Mouse (Mus musculus) hindbrain, embryonic 13.5 days (tissue): ENCODE measurements around the gene Gm5485. TPM values are rescaled to one million over a fixed set of nuclear protein-coding genes. Genes with fewer than 3 reads are reported as not detected.

ENCODE experiments used
- ATAC-seq: fragments of 200-750 bp; cut with Nextera tagmentation; 2 replicates; pipeline ENCODE4 v1.8.0; 2017; ENCODE audit warnings: moderate TSS enrichment; ENCODE audit not compliant: low FRiP score
- H3K27ac ChIP-seq: fragments of 300-500 bp; sonication (generic); 2 replicates; pipeline ENCODE4 v1.5.1; 2015; ENCODE audit warnings: inconsistent platforms, mild to moderate bottlenecking, moderate library complexity
- H3K27me3 ChIP-seq: fragments of 300-500 bp; sonication (generic); 2 replicates; pipeline ENCODE4 v1.6.1; 2015; ENCODE audit warnings: mild to moderate bottlenecking, inconsistent platforms
- H3K36me3 ChIP-seq: fragments of 300-500 bp; sonication (generic); 2 replicates; pipeline ENCODE4 v1.6.1; 2015; ENCODE audit warnings: mild to moderate bottlenecking, inconsistent platforms
- H3K4me1 ChIP-seq: fragments of 300-500 bp; sonication (generic); replicated peaks from 2 replicates; pipeline ENCODE4 v1.6.1; 2015; ENCODE audit warnings: inconsistent platforms
- H3K4me2 ChIP-seq: fragments of 300-500 bp; sonication (generic); 2 replicates; pipeline ENCODE4 v1.6.1; 2015; ENCODE audit warnings: inconsistent platforms, mild to moderate bottlenecking, moderate library complexity
- H3K4me3 ChIP-seq: fragments of 300-500 bp; sonication (generic); 2 replicates; pipeline ENCODE4 v1.5.1; 2015; ENCODE audit warnings: mild to moderate bottlenecking, inconsistent platforms
- H3K9ac ChIP-seq: fragments of 300-500 bp; sonication (generic); 2 replicates; pipeline ENCODE4 v1.6.1; 2015; ENCODE audit warnings: mild to moderate bottlenecking, inconsistent platforms
- H3K9me3 ChIP-seq: fragments of 300-500 bp; sonication (generic); 2 replicates; pipeline ENCODE4 v1.6.1; 2016; ENCODE audit warnings: inconsistent platforms
- WGBS: fragments of 180-500 bp; shearing (Covaris S2); methylation state at CpG from one replicate; pipeline ENCODE4 v1.1.7; 2015; 5-methylcytosine and 5-hydroxymethylcytosine counted together
- polyA plus RNA-seq: library from polyadenylated mRNA; unstranded; fragments of >200 nt; fragmentation: Nextera tagmentation; extraction: Ambion mirVana; gene quantifications from 2 replicates; pipeline ENCODE4 v1.2.1, GENCODE M21; 2015

Gm5485 gene
- polyA plus RNA-seq, 1 experiment from 2014 or later: not detected

DNA sequence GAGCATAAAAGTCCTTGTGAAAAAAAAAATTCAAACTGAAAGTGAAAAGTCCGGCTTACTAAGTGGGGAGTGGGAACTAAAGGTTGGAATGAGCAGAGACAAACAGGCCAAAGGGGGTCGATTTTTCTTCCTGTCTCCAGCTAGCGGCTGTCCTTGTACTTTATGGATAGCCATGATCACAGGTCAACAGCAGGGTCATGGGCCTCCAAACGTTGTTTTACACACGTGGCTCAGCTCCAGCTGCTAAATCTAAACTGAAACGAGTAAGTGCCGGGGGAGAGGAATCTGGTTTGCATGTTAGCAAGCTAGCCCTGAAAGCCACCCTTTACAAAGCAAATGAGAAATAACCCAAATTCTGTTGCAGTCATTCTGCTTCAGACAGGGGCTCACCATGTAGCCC, 2.6 kb downstream of the Gm5485 start:
- WGBS: 66% methylated on average over 7 of the region's 7 CpGs
- H3K9me3 ChIP-seq: no peaks in the 10 kb centered on the region
- no peak overlapping the region for H3K9ac ChIP-seq
- no peak for ATAC-seq
- H3K36me3 ChIP-seq: no peaks in the 10 kb centered on the region
- no peaks in the 10 kb centered on the region for H3K27me3 ChIP-seq
- H3K4me3 ChIP-seq: no peak overlapping the region
- no peak overlapping the region for H3K27ac ChIP-seq
- H3K4me2 ChIP-seq: no peak overlapping the region
- H3K4me1 ChIP-seq: no peaks in the 10 kb centered on the region

DNA sequence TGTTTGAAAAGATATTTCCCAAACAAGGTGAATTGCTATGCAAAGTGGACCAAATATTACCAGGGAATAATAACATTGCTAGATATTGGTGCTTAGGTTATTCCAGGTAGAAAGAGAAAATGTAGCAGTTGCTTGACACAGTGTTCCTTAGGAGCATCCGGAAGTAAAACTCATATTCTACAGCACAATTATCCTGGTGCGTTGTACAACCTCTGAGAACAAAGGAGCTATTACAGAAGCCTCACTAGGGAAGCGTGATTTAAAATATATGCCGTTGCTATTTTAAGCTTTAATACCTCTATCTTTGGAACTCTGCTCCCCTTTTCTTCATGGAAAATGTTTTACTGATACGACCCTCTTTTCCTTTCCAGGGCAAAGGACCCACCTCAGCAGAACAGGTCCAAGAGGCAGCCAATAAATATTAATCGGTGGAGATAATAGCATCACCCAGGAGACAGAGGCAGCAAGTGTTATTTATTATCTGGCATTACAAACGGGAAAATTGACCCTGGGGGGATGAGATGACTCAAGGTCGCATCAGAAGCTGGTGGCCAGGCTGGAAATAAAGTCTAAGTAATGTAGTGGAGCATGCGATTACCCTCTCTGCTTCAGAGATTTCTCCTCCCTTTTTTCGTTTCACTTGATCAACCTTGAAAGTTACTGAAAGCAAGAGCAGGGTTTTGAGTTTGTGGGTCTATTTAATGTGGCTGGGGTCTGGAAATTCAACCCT, 6.4 kb downstream of the Gm5485 start:
- WGBS: 47% methylated on average over 10 of the region's 10 CpGs
- H3K27me3 ChIP-seq: no peaks in the 10 kb centered on the region
- no peak overlapping the region for H3K4me3 ChIP-seq
- no peaks in the 10 kb centered on the region for H3K9me3 ChIP-seq
- ATAC-seq: no peak
- no peak overlapping the region for H3K9ac ChIP-seq
- H3K27ac ChIP-seq: no peak overlapping the region
- H3K36me3 ChIP-seq: no peaks in the 10 kb centered on the region
- H3K4me1 ChIP-seq: no peaks in the 10 kb centered on the region
- H3K4me2 ChIP-seq: no peak overlapping the region

DNA sequence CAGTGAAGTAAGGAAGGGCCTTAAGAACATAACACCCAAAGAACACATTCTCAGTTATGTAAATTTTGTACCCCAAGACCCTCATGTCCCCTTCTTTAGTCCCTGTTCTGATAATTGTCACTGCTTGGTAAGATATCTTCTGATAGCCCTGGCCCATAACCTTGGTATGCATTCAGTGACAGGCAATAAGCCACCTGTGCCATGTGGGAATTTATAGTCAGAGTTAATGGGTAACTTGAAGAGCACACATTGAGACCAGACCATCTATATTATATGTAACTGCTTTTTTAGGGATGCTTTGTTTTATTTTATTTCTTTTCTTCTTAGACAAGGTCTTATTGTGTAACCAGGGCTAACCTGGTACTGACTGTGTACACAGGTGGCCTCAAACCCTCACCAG, 8.2 kb downstream of the Gm5485 start:
- H3K9me3 ChIP-seq: no peaks in the 10 kb centered on the region
- ATAC-seq: no peak
- no peak overlapping the region for H3K27ac ChIP-seq
- no peak overlapping the region for H3K9ac ChIP-seq
- no peaks in the 10 kb centered on the region for H3K4me1 ChIP-seq
- no peak overlapping the region for H3K4me3 ChIP-seq
- H3K36me3 ChIP-seq: no peaks in the 10 kb centered on the region
- H3K4me2 ChIP-seq: no peak overlapping the region
- no peaks in the 10 kb centered on the region for H3K27me3 ChIP-seq

DNA sequence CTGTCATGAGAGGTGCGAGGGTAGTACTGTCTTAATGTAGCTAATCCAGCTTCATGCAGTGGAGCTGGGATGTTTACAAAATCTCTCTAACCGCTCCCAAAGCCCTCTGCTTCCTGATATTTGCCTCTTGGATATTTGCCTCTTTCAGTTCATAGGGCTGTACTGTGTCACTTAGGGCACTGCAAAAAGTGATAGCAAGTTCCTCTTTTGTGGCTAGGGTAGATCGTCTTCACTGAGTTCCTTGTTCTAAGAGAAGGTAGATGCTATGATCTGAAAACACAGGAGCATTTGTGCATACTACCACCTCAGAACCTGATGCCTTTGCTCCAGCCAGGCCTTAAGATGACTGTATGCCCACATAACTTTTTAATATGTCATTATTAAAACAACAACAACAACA, 8.8 kb downstream of the Gm5485 start:
- H3K27ac ChIP-seq: no peak overlapping the region
- no peaks in the 10 kb centered on the region for H3K9me3 ChIP-seq
- H3K27me3 ChIP-seq: no peaks in the 10 kb centered on the region
- H3K4me1 ChIP-seq: no peaks in the 10 kb centered on the region
- H3K4me2 ChIP-seq: no peak overlapping the region
- ATAC-seq: no peak
- H3K9ac ChIP-seq: no peak overlapping the region
- no peak overlapping the region for H3K4me3 ChIP-seq
- WGBS: 94% methylated on average over 3 of the region's 3 CpGs
- no peaks in the 10 kb centered on the region for H3K36me3 ChIP-seq

DNA sequence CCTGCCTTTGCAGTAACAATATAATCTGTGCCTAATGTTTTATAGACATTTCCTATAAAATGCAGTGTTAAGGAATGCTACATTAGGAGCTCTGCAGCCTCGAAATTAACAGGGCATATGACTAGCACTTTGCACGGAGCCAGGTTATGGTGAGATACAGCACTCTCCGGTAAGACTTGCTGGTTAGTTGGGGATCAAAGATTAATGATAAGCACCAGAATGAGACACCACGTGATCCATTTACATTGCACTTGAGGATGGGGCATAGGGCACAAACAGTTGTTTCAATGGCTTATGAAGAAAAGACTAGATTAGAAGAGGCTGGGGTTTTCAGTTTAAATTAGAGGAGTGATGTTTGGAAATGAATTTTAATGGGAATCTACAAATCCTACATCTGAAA, 9.3 kb downstream of the Gm5485 start:
- 82% methylated on average over 4 of the region's 4 CpGs for WGBS
- Histone ChIP-seq H3K36me3 (no peaks in the 10 kb centered on the region), H3K4me1 (no peaks in the 10 kb centered on the region), H3K4me3 (no peak overlapping the region), H3K4me2 (no peak overlapping the region), H3K27me3 (no peaks in the 10 kb centered on the region), H3K9ac (no peak overlapping the region), H3K27ac (no peak overlapping the region), H3K9me3 (no peaks in the 10 kb centered on the region)
- ATAC-seq: no peak

DNA sequence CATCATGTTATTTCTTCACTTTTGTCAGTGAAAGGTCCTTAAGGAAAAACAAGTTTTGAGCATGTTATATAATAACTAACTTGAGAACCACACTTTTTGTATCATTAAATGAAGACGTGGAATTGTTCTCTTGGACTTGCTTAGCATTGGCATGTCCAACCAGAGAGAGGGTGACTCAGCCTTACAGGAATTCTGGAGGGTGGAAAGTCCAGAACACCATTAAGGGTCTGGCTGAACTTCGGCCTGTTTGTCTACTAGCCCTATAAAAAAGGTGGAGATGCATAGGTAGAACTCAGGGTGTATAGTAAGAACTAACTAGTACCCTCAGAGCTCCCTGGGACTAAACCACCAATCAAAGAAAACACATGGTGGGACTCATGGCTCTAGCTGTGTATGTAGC, 16.9 kb downstream of the Gm5485 start:
- 95% methylated on average over 2 of the region's 2 CpGs for WGBS
- no peaks in the 10 kb centered on the region for H3K36me3 ChIP-seq
- H3K27me3 ChIP-seq: no peaks in the 10 kb centered on the region
- H3K4me3 ChIP-seq: no peak overlapping the region
- H3K4me1 ChIP-seq: no peaks in the 10 kb centered on the region
- ATAC-seq: no peak
- H3K4me2 ChIP-seq: no peak overlapping the region
- H3K9me3 ChIP-seq: no peaks in the 10 kb centered on the region
- H3K9ac ChIP-seq: no peak overlapping the region
- no peak overlapping the region for H3K27ac ChIP-seq

DNA sequence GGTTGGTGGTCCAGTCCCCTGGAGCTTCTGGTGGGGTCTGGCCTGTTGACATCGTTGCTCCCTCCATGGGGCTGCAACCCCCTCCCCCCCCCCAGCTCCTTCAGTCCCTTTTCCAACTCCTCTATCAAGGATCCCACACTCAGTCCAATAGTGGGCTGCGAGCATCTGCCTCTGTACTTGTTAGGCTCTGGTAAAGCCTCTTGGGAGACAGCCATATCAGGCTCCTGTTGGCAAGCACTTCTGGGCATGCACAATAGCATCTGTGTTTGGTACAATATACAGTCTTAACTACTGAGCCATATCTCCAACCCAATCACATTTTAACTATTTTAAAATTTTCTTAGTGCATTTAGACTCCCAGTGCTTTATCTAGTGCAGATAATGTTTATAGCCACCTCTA, 25.2 kb downstream of the Gm5485 start:
- Histone ChIP-seq H3K4me1 (no peaks in the 10 kb centered on the region), H3K9ac (no peak overlapping the region), H3K27me3 (no peaks in the 10 kb centered on the region), H3K4me2 (no peak overlapping the region), H3K9me3 (no peaks in the 10 kb centered on the region), H3K4me3 (no peak overlapping the region), H3K36me3 (no peaks in the 10 kb centered on the region), H3K27ac (no peak overlapping the region)
- no peak for ATAC-seq
- 83% methylated on average over 2 of the region's 2 CpGs for WGBS

DNA sequence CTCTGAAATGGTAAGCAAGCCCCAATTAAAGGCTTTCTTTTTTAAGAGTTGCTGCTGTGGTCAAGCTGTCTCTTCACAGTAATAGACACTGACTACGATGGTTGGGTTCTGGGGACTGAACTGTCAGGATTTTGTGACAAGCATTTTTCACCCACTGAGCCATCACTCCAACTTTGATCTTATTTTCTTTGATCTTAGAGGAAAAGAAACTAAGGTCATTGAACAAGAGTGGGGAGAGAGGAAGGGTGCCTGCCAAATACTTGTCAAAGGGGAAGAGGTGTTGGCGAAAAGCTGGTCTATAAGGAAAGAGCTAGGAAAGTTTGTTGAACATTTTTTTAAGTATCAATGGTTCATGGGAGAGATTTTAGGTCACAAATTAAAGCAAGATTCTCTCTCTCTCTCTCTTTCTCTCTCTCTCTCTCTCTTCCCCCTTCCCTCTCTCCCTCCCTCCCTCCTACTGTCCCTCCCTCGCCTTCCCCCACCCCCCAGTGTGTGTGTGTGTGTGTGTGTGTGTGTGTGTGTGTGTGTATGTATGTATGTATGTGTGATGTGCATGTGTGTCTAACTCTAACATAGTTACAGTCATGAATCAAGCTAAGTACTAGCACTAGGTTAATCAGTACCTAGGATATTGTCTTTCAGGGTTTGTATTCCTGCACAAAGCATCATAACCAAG, 28.5 kb downstream of the Gm5485 start:
- Histone ChIP-seq H3K9ac (no peak overlapping the region), H3K27ac (no peak overlapping the region), H3K4me2 (no peak overlapping the region), H3K27me3 (no peaks in the 10 kb centered on the region), H3K4me1 (no peaks in the 10 kb centered on the region), H3K9me3 (no peaks in the 10 kb centered on the region), H3K4me3 (no peak overlapping the region), H3K36me3 (no peaks in the 10 kb centered on the region)
- WGBS: 70% methylated on average over 3 of the region's 3 CpGs
- ATAC-seq: no peak

DNA sequence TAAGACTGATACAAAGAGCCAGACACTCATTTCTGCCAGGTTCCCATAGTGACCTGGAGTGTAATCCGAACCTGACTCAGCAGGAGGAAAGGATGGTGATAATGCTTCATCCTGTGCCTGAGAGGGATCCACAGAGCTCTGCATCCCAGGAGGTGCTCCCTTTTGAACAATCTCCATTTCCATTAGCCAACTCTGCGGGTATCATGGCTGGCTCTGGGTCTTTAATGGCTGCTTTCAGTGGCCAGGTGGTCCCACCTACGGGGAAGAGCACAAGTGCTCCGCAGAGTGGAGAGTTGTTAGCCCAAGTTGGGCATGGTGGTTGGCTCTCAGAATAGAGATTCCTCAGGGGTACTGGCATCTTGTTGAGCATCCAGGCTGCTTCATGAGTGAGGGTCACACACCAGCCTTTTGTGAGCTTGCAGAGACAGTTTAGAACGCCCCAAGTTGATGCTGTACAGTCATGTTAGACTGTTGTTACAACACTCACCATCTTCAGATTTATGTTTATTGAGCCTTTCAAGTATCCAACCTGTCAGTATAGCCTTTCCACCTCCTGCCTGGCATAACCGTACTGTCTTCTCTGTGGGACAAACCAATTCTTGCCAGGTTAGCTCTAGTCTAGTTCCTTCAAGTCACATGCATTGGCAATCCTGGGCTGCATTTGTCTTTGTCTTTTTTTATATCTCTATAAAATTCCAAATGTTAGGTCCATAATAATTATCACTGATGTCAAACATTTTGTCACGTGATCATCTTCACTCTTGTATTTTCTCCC, 38.3 kb downstream of the Gm5485 start:
- Histone ChIP-seq H3K4me1 (no peaks in the 10 kb centered on the region), H3K27me3 (no peaks in the 10 kb centered on the region), H3K4me2 (no peak overlapping the region), H3K27ac (no peak overlapping the region), H3K9me3 (no peaks in the 10 kb centered on the region), H3K9ac (no peak overlapping the region), H3K36me3 (no peaks in the 10 kb centered on the region), H3K4me3 (no peak overlapping the region)
- no peak for ATAC-seq
- WGBS: 85% methylated on average over 7 of the region's 7 CpGs

DNA sequence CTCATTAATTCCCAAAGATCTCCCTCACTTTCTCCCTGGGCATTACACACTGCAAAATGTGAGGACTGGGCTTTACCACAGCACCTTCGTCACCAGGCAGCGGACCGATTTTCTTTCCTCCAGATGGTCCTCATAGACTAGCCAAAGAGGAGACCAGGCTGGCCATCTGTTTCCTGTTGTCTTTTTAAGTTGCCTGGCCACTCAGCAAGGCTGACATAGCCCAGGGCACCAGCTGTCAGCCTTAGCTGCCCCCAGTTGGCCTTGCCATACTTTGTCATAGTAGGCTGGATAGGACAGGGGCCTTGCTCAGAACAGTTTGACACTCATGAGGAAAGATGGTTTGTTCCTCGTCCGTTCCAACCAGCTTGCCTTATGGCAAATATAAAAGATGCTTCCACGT, 39.8 kb downstream of the Gm5485 start:
- Histone ChIP-seq H3K27me3 (no peaks in the 10 kb centered on the region), H3K27ac (no peak overlapping the region), H3K4me1 (no peaks in the 10 kb centered on the region), H3K36me3 (no peaks in the 10 kb centered on the region), H3K4me3 (no peak overlapping the region), H3K9ac (no peak overlapping the region), H3K4me2 (no peak overlapping the region), H3K9me3 (no peaks in the 10 kb centered on the region)
- ATAC-seq: no peak
- 71% methylated on average over 6 of the region's 6 CpGs for WGBS

DNA sequence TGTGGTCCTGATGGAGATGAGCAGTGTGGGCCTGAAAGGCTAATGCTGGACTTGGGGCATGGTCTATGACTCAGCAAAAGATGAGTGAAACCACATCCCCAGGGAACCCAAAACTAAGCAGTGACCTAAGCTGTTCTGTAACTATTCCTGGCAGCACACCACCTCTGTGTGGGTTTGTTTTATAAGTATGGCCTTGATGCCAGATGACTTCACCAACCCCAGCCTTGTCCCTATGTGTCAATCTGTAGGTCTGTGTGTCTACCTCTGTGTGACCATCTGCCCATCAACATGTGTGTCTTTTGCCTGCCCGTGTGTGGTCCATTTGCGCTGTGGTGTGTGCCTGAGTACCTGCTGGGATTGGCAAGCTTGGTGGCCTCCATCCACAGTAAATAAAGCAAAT, 44.1 kb downstream of the Gm5485 start:
- no peak overlapping the region for H3K4me2 ChIP-seq
- no peak for ATAC-seq
- H3K9me3 ChIP-seq: no peaks in the 10 kb centered on the region
- no peak overlapping the region for H3K27ac ChIP-seq
- no peaks in the 10 kb centered on the region for H3K4me1 ChIP-seq
- H3K4me3 ChIP-seq: no peak overlapping the region
- no peak overlapping the region for H3K9ac ChIP-seq
- H3K27me3 ChIP-seq: no peaks in the 10 kb centered on the region
- 100% methylated on average over 2 of the region's 2 CpGs for WGBS
- H3K36me3 ChIP-seq: no peaks in the 10 kb centered on the region

DNA sequence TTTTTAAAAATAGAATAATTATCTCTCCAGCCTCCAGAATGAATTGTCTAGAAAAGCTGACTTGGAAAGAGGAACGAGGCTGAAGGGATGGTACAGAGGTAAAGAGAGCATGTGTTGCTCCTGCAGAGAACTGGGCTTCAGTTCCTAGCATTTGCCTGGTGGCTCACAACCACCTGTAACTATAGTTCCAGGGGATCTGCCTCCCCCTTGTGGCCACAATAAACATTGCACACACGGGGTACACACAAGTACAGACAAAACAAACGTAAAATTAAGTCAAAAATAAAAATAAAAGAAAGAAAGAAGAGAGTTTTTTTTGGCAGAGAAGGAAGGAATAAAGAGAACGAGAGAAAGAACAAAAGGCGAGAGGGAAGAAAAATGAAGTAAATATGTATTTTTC, 45.4 kb downstream of the Gm5485 start:
- no peak overlapping the region for H3K4me3 ChIP-seq
- no peak overlapping the region for H3K9ac ChIP-seq
- H3K36me3 ChIP-seq: no peaks in the 10 kb centered on the region
- H3K9me3 ChIP-seq: no peaks in the 10 kb centered on the region
- 93% methylated on average over 5 of the region's 5 CpGs for WGBS
- H3K4me1 ChIP-seq: no peaks in the 10 kb centered on the region
- ATAC-seq: no peak
- no peak overlapping the region for H3K4me2 ChIP-seq
- H3K27me3 ChIP-seq: no peaks in the 10 kb centered on the region
- H3K27ac ChIP-seq: no peak overlapping the region

DNA sequence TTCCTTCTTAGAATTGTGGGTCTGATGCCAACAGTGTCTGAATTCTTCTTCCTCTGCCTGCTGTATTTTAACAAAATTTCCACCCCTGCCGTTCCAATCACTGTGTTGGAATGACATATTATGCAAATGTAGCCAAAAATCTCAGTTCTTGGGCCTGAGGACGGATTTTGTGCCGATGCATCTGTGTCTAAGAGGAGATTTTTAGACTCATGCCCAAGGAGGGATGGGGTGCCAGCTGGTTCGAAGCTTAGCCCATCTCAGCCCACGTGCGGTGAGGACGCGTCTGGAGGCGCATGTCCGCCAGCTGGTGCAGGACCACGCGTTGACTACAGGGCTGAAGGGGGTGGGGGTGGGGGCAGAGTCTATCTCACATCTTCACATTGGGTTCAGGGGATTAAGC, 51.3 kb downstream of the Gm5485 start:
- no peaks in the 10 kb centered on the region for H3K4me1 ChIP-seq
- H3K9me3 ChIP-seq: no peaks in the 10 kb centered on the region
- H3K27ac ChIP-seq: no peak overlapping the region
- H3K9ac ChIP-seq: no peak overlapping the region
- no peak overlapping the region for H3K4me2 ChIP-seq
- no peaks in the 10 kb centered on the region for H3K27me3 ChIP-seq
- H3K4me3 ChIP-seq: no peak overlapping the region
- ATAC-seq: no peak
- H3K36me3 ChIP-seq: no peaks in the 10 kb centered on the region
- 90% methylated on average over 12 of the region's 12 CpGs for WGBS
